Mouse (Mus musculus) ES-E14 (cell line): ENCODE measurements around the gene Lgr6.

Experiments used
- CHD2 ChIP-seq: IDR thresholded peaks from 2 replicates; pipeline ENCODE4 v1.6.1; 2014; ENCODE audit warnings: mild to moderate bottlenecking, low read depth, low read length, inconsistent platforms
- MAFK ChIP-seq: IDR thresholded peaks from 2 replicates; pipeline ENCODE4 v1.6.1; 2014; ENCODE audit warnings: mild to moderate bottlenecking, low read depth, low read length, inconsistent platforms; ENCODE audit not compliant: insufficient read depth
- ZC3H11A ChIP-seq: IDR thresholded peaks from 2 replicates; pipeline ENCODE4 v1.6.1; 2012; ENCODE audit warnings: low read depth, mild to moderate bottlenecking, inconsistent platforms, low read length, borderline replicate concordance

- TF ChIP-seq CHD2 (no peak), MAFK (no peak), ZC3H11A (no peak)
Observed at GRCm38 (mm10) chr1:134998231-134998630, 106.8 kb downstream of the Lgr6 start.
